Mouse (Mus musculus): Measurements from ENCODE around the gene Map2k6. TPM values are rescaled to one million over a fixed set of nuclear protein-coding genes. Genes with fewer than 3 reads are reported as not detected.

Map2k6 gene
- polyA plus RNA-seq, 1 experiment, result 2.9 TPM

DNA sequence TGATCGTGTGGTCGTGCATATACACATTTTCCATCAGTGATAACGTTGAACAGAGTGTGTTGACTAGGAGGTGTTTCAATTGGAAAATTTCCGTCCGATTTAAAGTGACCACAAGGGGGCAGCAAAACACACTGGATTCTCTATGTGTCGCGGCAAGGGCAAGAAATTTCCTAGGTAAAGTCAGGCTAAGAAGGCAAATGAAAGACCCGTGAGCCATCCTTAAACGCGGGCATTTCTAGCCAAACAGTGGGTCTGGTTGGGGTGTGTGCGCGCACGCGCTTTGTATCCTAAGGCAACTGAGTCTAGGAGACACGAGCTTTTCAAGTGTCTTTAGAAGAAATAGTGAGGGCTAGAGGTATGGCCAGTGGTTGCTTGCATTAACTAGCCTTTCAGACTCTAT lies 138.7 kb downstream of the Map2k6 start:
- Histone ChIP-seq H3ac (ENCODE audit: control insufficient read depth, insufficient read length) (no peak overlapping the region), H3K79me2 (ENCODE audit: control insufficient read depth, insufficient read depth) (no peaks in the 10 kb centered on the region), H3K36me3 (ENCODE audit: control insufficient read depth, insufficient read depth) (no peaks in the 10 kb centered on the region), H3K27me3 (ENCODE audit: control insufficient read depth, insufficient read depth, insufficient read length) (no peaks in the 10 kb centered on the region), H3K4me3 (no peak overlapping the region), H3K4me2 (ENCODE audit: low read depth) (peak overlapping the region; percentile 76)
- TF ChIP-seq E2F4 (IDR thresholded peaks at IDR 0.05; ENCODE audit: insufficient read depth) (no peak), MYOD1 (IDR thresholded peaks at IDR 0.05; ENCODE audit: control insufficient read depth in 1 of 3, insufficient read length in 2 of 3, low read depth in 2 of 3) (no peak), TCF12 (IDR thresholded peaks at IDR 0.05; ENCODE audit: insufficient read depth, poor library complexity, severe bottlenecking) (no peak), MYOG (IDR thresholded peaks at IDR 0.05; ENCODE audit: control insufficient read depth in 1 of 3, insufficient read depth in 1 of 3, insufficient read length in 2 of 3, low read depth in 2 of 3) (no peak), REST (IDR thresholded peaks at IDR 0.05; ENCODE audit: insufficient read depth, insufficient read length) (no peak), POLR2A (IDR thresholded peaks at IDR 0.05; ENCODE audit: insufficient read length, low read depth) (no peak), CEBPB (IDR thresholded peaks at IDR 0.05; ENCODE audit: insufficient read depth, poor library complexity, severe bottlenecking) (no peak), MAX (IDR thresholded peaks at IDR 0.05; ENCODE audit: low read depth) (no peak), SRF (IDR thresholded peaks at IDR 0.05; ENCODE audit: control insufficient read depth, insufficient read length, low read depth) (no peak), TCF3 (IDR thresholded peaks at IDR 0.05; ENCODE audit: insufficient read length, low read depth) (no peak), POLR2AphosphoS2 (IDR thresholded peaks at IDR 0.05; ENCODE audit: insufficient read length, low read depth) (no peak), USF1 (IDR thresholded peaks at IDR 0.05; ENCODE audit: low read depth) (no peak)

DNA sequence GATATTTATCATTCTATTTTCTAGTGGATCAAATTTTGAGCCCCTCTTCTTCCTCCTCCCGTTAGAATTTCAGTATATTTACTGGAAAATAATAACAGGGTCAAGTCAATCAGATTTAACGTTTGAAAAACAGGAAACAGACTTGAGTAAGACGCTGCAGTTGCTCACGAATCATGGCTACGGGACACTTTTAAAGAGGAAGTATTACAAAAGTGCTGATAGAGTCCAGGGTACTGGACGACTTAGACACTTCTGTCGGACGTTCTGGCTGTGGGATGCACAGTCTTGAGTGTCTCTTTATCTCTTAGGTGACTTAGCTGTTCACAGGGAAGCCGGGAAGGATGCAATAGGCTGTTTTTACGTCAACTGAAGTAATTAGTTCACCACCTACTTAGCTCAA lies 139.3 kb downstream of the Map2k6 start:
- Histone ChIP-seq H3K27me3 (ENCODE audit: control insufficient read depth, insufficient read depth, insufficient read length) (no peaks in the 10 kb centered on the region), H3K4me3 (no peak overlapping the region), H3K36me3 (ENCODE audit: control insufficient read depth, insufficient read depth) (no peaks in the 10 kb centered on the region), H3ac (ENCODE audit: control insufficient read depth, insufficient read length) (no peak overlapping the region), H3K79me2 (ENCODE audit: control insufficient read depth, insufficient read depth) (no peaks in the 10 kb centered on the region), H3K4me2 (ENCODE audit: low read depth) (no peak overlapping the region)
- no peak for TF ChIP-seq MAX (IDR thresholded peaks at IDR 0.05; ENCODE audit: low read depth)
- TF ChIP-seq REST (IDR thresholded peaks at IDR 0.05; ENCODE audit: insufficient read depth, insufficient read length), result no peak
- no peak for TF ChIP-seq CEBPB (IDR thresholded peaks at IDR 0.05; ENCODE audit: insufficient read depth, poor library complexity, severe bottlenecking)
- TF ChIP-seq TCF3 (IDR thresholded peaks at IDR 0.05; ENCODE audit: insufficient read length, low read depth), result no peak
- TF ChIP-seq USF1 (IDR thresholded peaks at IDR 0.05; ENCODE audit: low read depth), result no peak
- TF ChIP-seq POLR2AphosphoS2 (IDR thresholded peaks at IDR 0.05; ENCODE audit: insufficient read length, low read depth), result no peak
- TF ChIP-seq TCF12 (IDR thresholded peaks at IDR 0.05; ENCODE audit: insufficient read depth, poor library complexity, severe bottlenecking), result no peak
- no peak for TF ChIP-seq E2F4 (IDR thresholded peaks at IDR 0.05; ENCODE audit: insufficient read depth)
- TF ChIP-seq POLR2A (IDR thresholded peaks at IDR 0.05; ENCODE audit: insufficient read length, low read depth), result no peak
- TF ChIP-seq MYOD1 (IDR thresholded peaks at IDR 0.05; ENCODE audit: control insufficient read depth in 1 of 3, insufficient read length in 2 of 3, low read depth in 2 of 3), result no peak

DNA sequence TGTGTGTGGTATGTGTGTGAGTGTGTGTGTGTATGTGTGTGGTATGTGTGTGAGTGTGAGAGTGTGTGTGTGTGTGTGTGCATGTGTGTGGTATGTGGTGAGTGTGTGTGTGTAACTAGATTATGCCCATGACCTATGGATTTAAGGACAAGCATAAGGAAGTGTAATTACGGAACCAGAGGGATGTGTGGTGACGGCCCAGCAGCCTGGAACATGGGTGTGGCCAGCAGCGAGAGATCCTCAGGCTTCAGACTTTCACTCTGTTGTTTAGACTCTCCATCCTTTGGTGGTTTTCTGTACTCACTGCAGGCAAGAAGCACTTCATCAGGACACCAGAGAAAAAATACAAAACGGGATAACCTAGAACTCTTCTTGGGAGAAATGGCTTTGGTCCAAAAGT lies 143.0 kb downstream of the Map2k6 start:
- H3K79me2 ChIP-seq (ENCODE audit: control insufficient read depth, insufficient read depth), result no peaks in the 10 kb centered on the region
- no peak overlapping the region for H3K4me3 ChIP-seq
- TF ChIP-seq TCF12 (IDR thresholded peaks at IDR 0.05; ENCODE audit: insufficient read depth, poor library complexity, severe bottlenecking) (no peak), E2F4 (IDR thresholded peaks at IDR 0.05; ENCODE audit: insufficient read depth) (no peak), POLR2AphosphoS2 (IDR thresholded peaks at IDR 0.05; ENCODE audit: insufficient read length, low read depth) (no peak), REST (IDR thresholded peaks at IDR 0.05; ENCODE audit: insufficient read depth, insufficient read length) (no peak), USF1 (IDR thresholded peaks at IDR 0.05; ENCODE audit: low read depth) (no peak), MYOD1 (IDR thresholded peaks at IDR 0.05; ENCODE audit: control insufficient read depth in 1 of 3, insufficient read length in 2 of 3, low read depth in 2 of 3) (no peak), CEBPB (IDR thresholded peaks at IDR 0.05; ENCODE audit: insufficient read depth, poor library complexity, severe bottlenecking) (no peak), MYOG (IDR thresholded peaks at IDR 0.05; ENCODE audit: control insufficient read depth in 1 of 3, insufficient read depth in 1 of 3, insufficient read length in 2 of 3, low read depth in 2 of 3) (no peak), MAX (IDR thresholded peaks at IDR 0.05; ENCODE audit: low read depth) (no peak), TCF3 (IDR thresholded peaks at IDR 0.05; ENCODE audit: insufficient read length, low read depth) (no peak), POLR2A (IDR thresholded peaks at IDR 0.05; ENCODE audit: insufficient read length, low read depth) (no peak), SRF (IDR thresholded peaks at IDR 0.05; ENCODE audit: control insufficient read depth, insufficient read length, low read depth) (no peak)
- no peak overlapping the region for H3K4me2 ChIP-seq (ENCODE audit: low read depth)
- no peak overlapping the region for H3ac ChIP-seq (ENCODE audit: control insufficient read depth, insufficient read length)
- H3K36me3 ChIP-seq (ENCODE audit: control insufficient read depth, insufficient read depth), result no peaks in the 10 kb centered on the region
- no peaks in the 10 kb centered on the region for H3K27me3 ChIP-seq (ENCODE audit: control insufficient read depth, insufficient read depth, insufficient read length)

DNA sequence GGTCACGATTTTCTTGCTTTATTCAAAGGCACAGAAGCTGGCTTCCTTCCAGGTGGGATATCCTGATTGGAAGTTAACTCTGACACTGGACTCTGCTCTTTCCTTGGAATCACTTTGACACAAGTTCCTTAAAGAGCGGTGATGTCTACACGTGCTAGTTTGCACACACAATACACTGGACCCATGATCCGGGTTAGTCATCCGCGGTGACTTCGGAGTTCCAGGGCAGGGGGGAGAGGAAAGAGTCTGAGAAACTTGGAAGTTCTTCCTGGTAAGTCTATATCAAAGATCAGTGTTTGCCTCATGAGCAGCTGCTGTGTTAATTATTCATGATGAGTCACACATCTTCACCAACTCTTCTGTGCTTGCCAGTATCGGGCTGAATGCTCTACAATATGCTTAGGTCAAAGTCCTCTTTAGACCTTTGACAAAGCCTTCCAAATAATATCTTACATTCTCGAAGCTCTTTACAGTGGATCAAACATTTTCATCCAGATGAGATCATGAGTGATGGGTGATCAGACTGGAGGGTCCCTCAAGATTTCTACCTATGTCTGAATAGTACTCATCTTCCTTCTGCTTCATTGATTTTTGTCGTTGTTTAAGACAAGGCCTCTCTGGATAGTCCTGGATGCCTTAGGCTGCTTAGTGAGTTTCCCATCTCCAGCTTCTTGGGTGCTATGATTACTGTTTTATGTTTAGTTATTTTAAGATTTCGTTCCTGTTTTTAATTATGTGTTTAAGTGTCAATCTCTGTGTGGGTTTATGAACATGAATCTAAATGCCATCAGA lies 145.7 kb downstream of the Map2k6 start:
- Histone ChIP-seq H3K27me3 (ENCODE audit: control insufficient read depth, insufficient read depth, insufficient read length) (no peaks in the 10 kb centered on the region), H3K36me3 (ENCODE audit: control insufficient read depth, insufficient read depth) (no peaks in the 10 kb centered on the region), H3K4me3 (no peak overlapping the region), H3K79me2 (ENCODE audit: control insufficient read depth, insufficient read depth) (no peaks in the 10 kb centered on the region), H3K4me2 (ENCODE audit: low read depth) (peak overlapping the region; percentile 43), H3ac (ENCODE audit: control insufficient read depth, insufficient read length) (no peak overlapping the region)
- peak in 1 of 3 experiments; percentile 54 for TF ChIP-seq MYOD1 (IDR thresholded peaks at IDR 0.05; ENCODE audit: control insufficient read depth in 1 of 3, insufficient read length in 2 of 3, low read depth in 2 of 3)
- TF ChIP-seq POLR2AphosphoS2 (IDR thresholded peaks at IDR 0.05; ENCODE audit: insufficient read length, low read depth), result no peak
- TF ChIP-seq MYOG (IDR thresholded peaks at IDR 0.05; ENCODE audit: control insufficient read depth in 1 of 3, insufficient read depth in 1 of 3, insufficient read length in 2 of 3, low read depth in 2 of 3), result peak in 1 of 3 experiments; percentile 35
- no peak for TF ChIP-seq USF1 (IDR thresholded peaks at IDR 0.05; ENCODE audit: low read depth)
- no peak for TF ChIP-seq TCF12 (IDR thresholded peaks at IDR 0.05; ENCODE audit: insufficient read depth, poor library complexity, severe bottlenecking)
- TF ChIP-seq TCF3 (IDR thresholded peaks at IDR 0.05; ENCODE audit: insufficient read length, low read depth), result no peak
